7 mouse cellular contexts compared by ENCODE assay signal in the genomic region with DNA sequence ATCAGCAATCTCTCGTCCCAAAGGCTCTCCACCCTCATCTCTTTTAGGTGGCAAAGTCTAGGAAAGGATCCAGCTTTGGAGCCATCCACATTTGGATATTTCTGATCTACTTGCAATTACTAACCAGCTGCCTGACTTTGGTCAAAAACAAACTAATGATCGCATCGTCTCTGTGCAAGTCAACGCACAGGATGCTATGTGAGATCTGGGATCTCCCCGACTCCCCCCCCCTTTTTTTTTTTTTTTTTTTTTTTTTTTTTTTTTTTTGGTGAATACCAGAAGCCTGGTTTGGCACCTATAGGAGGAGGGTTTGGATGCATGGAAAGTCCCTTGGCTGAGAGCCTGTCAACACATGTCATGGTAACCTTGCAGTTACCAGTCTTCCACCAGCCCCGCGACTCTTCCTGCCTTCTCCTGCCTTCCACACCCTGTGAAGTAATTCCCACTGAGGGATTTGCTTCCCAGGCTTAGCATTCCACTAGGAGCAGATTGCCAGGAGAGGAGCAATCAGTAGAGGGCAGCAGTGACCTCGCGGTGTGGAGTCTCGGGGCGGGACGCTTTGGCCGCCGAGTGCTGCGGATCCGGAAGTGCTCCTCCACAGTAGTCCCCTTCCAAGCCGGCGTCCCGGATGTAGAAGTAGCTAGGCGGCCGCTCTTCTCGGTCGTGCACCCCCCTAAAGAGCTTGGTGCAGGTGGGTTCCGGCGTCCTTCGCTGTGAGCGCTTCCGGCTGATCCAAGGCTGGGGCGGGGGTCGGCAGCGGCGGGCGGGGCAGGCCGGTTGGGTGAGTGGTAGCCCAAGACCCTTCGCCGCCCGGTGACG. TPM values are rescaled to one million over a fixed set of nuclear protein-coding genes. Genes with fewer than 3 reads are reported as not detected.
A peak's percentile ranks its signal among the peaks of the same experiment; 100 is the strongest.
DNase-seq lines count a peak whose midpoint lies in the region; ATAC-seq lines count a peak whose summit lies in the region.

A gene (plus strand): TSS at position 598 of the 819 bp plus-strand sequence.

- H3K9ac ChIP-seq in embryonic facial prominence, embryonic 12.5 days = peak within 1 kb of the TSS; percentile 74
- H3K9ac ChIP-seq in limb, embryonic 11.5 days (ENCODE audit: low read length) = peak within 1 kb of the TSS; percentile 71
- peak within 1 kb of the TSS; percentile 66 for H3K9ac ChIP-seq in midbrain, embryonic 14.5 days (replicated peaks; ENCODE audit: low read length)

- no peaks in the 10 kb centered on the region for H3K27me3 ChIP-seq in embryonic facial prominence, embryonic 12.5 days
- H3K27me3 ChIP-seq in limb, embryonic 11.5 days (ENCODE audit: control insufficient read depth, insufficient read depth, low read length) = no peaks in the 10 kb centered on the region
- no peaks in the 10 kb centered on the region for H3K27me3 ChIP-seq in midbrain, embryonic 14.5 days (ENCODE audit: control insufficient read depth, insufficient read depth, low read length)

- 4% methylated on average over 38 of the region's 38 CpGs for WGBS in embryonic facial prominence, embryonic 12.5 days
- WGBS in limb, embryonic 11.5 days = 4% methylated on average over 38 of the region's 38 CpGs
- WGBS in midbrain, embryonic 14.5 days = 4% methylated on average over 38 of the region's 38 CpGs

- peaks cover 17% of the 10 kb centered on the region; the same call in 1 of the 2 replicates for H3K4me1 ChIP-seq in embryonic facial prominence, embryonic 12.5 days
- H3K4me1 ChIP-seq in limb, embryonic 11.5 days (ENCODE audit: control insufficient read depth, insufficient read depth, low read length) = no peaks in the 10 kb centered on the region
- H3K4me1 ChIP-seq in midbrain, embryonic 14.5 days (ENCODE audit: control insufficient read depth, insufficient read depth, low read length) = peaks cover 10% of the 10 kb centered on the region; the same call in 1 of the 2 replicates

- peak; percentile 90 for DNase-seq in adrenal gland, postnatal 25 days
- peak; percentile 99 for DNase-seq in heart, adult 11 months
- DNase-seq in kidney, adult 18-20 months = peak; percentile 91
- DNase-seq in limb, embryonic 11.5 days (ENCODE audit: low spot score) = peak; percentile 94
- DNase-seq in midbrain, embryonic 14.5 days = peak; percentile 97
- peak; percentile 74 to 80 for DNase-seq in spleen, adult 18-20 months

- H3K4me3 ChIP-seq in embryonic facial prominence, embryonic 12.5 days = peak within 1 kb of the TSS; percentile 71
- H3K4me3 ChIP-seq in limb, embryonic 11.5 days (ENCODE audit: low read depth, low read length) = peak within 1 kb of the TSS; percentile 47
- peak within 1 kb of the TSS; percentile 51 for H3K4me3 ChIP-seq in midbrain, embryonic 14.5 days (replicated peaks; ENCODE audit: low read depth, low read length)

- no peaks in the 10 kb centered on the region for H3K9me3 ChIP-seq in embryonic facial prominence, embryonic 12.5 days
- H3K9me3 ChIP-seq in limb, embryonic 11.5 days (ENCODE audit: control insufficient read depth, low read length) = no peaks in the 10 kb centered on the region; the same call in 1 of the 2 replicates
- H3K9me3 ChIP-seq in midbrain, embryonic 14.5 days (ENCODE audit: control insufficient read depth, low read length) = no peaks in the 10 kb centered on the region

- H3K4me2 ChIP-seq in embryonic facial prominence, embryonic 12.5 days (replicated peaks) = peak within 1 kb of the TSS; percentile 57
- peak within 1 kb of the TSS; percentile 60 for H3K4me2 ChIP-seq in limb, embryonic 11.5 days (ENCODE audit: low read depth, severe bottlenecking)
- H3K4me2 ChIP-seq in midbrain, embryonic 14.5 days (ENCODE audit: low read length) = peak within 1 kb of the TSS; percentile 72

- ATAC-seq in embryonic facial prominence, embryonic 12.5 days (ENCODE audit: insufficient number of reproducible peaks, insufficient read depth, low FRiP score, low TSS enrichment) = peak; percentile 96
- peak; percentile 96 for ATAC-seq in limb, embryonic 11.5 days (ENCODE audit: insufficient number of reproducible peaks, low FRiP score, low TSS enrichment, low read depth)
- ATAC-seq in midbrain, embryonic 14.5 days (ENCODE audit: low FRiP score, low TSS enrichment) = peak; percentile 99

- H3K27ac ChIP-seq in embryonic facial prominence, embryonic 12.5 days = peak within 1 kb of the TSS; percentile 79
- H3K27ac ChIP-seq in limb, embryonic 11.5 days (replicated peaks; ENCODE audit: low read depth, low read length) = peak within 1 kb of the TSS; percentile 23
- H3K27ac ChIP-seq in midbrain, embryonic 14.5 days (replicated peaks; ENCODE audit: low read depth, low read length) = peak within 1 kb of the TSS; percentile 84

- peaks cover 8% of the 10 kb centered on the region; the same call in 1 of the 2 replicates for H3K36me3 ChIP-seq in embryonic facial prominence, embryonic 12.5 days
- H3K36me3 ChIP-seq in limb, embryonic 11.5 days (ENCODE audit: control insufficient read depth, insufficient read depth, low read length) = no peaks in the 10 kb centered on the region
- H3K36me3 ChIP-seq in midbrain, embryonic 14.5 days (ENCODE audit: control insufficient read depth, insufficient read depth, low read length) = no peaks in the 10 kb centered on the region

RNA-seq across cellular contexts. Expression of the gene that starts here (rescaled TPM):
- total RNA-seq in adrenal gland, postnatal 25 days (2021) = 16.9 and 22.0 TPM in 2 replicates
- 44.1 and 48.3 TPM in 2 replicates for polyA plus RNA-seq in embryonic facial prominence, embryonic 12.5 days (2016; fragmentation: Nextera tagmentation; extraction: Ambion mirVana)
- polyA plus RNA-seq in limb, embryonic 11.5 days (2014; fragmentation: Nextera tagmentation; extraction: Ambion mirVana) = 46.6 and 49.8 TPM in 2 replicates
- 32.2 and 36.0 TPM in 2 replicates for polyA plus RNA-seq in midbrain, embryonic 14.5 days (2014; fragmentation: Nextera tagmentation; extraction: Ambion mirVana)

Comparison
In these comparisons a context has a peak if more than half of its experiments do, and no peak if none do; other contexts are left out.
1. Peak in every context shown above with its lines: DNase-seq, ATAC-seq, H3K4me3 ChIP-seq and H3K27ac ChIP-seq.
2. H3K27ac ChIP-seq: peak in every context shown above with its lines; median percentile 84 in midbrain, embryonic 14.5 days; 79 in embryonic facial prominence, embryonic 12.5 days; 23 in limb, embryonic 11.5 days.